Mouse (Mus musculus) stomach, postnatal 0 days (tissue): ENCODE measurements around the gene Arrdc2. TPM values are rescaled to one million over a fixed set of nuclear protein-coding genes. Genes with fewer than 3 reads are reported as not detected.

Experiments used
- ATAC-seq: fragments of 200-750 bp; cut with Nextera tagmentation; 2 replicates; pipeline ENCODE4 v1.8.0; 2017; ENCODE audit not compliant: low FRiP score, low TSS enrichment
- DNase-seq: peaks from one replicate; pipeline ENCODE4 v3.0.0-alpha.2; 2016; ENCODE audit warnings: low spot score
- H3K27ac ChIP-seq: fragments of 300-500 bp; sonication (generic); replicated peaks from 2 replicates; pipeline ENCODE4 v1.5.1; 2014; ENCODE audit warnings: mild to moderate bottlenecking, control low read depth
- H3K27me3 ChIP-seq: fragments of 300-500 bp; sonication (generic); 2 replicates; pipeline ENCODE4 v1.6.1; 2014; ENCODE audit warnings: low read length; ENCODE audit not compliant: control insufficient read depth, insufficient read depth
- H3K36me3 ChIP-seq: fragments of 300-500 bp; sonication (generic); 2 replicates; pipeline ENCODE4 v1.6.1; 2014; ENCODE audit warnings: low read length, mixed read lengths; ENCODE audit not compliant: control insufficient read depth, insufficient read depth
- H3K4me1 ChIP-seq: fragments of 300-500 bp; sonication (generic); replicated peaks from 2 replicates; pipeline ENCODE4 v1.6.1; 2014; ENCODE audit warnings: antibody characterized with exemption; ENCODE audit not compliant: control insufficient read depth, insufficient read depth
- H3K4me2 ChIP-seq: fragments of 300-500 bp; sonication (generic); replicated peaks from 2 replicates; pipeline ENCODE4 v1.6.1; 2014; ENCODE audit warnings: low read depth, mild to moderate bottlenecking, control low read depth, moderate library complexity
- H3K4me3 ChIP-seq: fragments of 300-500 bp; sonication (generic); 2 replicates; pipeline ENCODE4 v1.5.1; 2014; ENCODE audit warnings: low read depth, low read length, control low read depth
- H3K9ac ChIP-seq: fragments of 300-500 bp; sonication (generic); 2 replicates; pipeline ENCODE4 v1.6.1; 2014; ENCODE audit warnings: mild to moderate bottlenecking, low read length, control low read depth, mixed read lengths
- H3K9me3 ChIP-seq: fragments of 300-500 bp; sonication (generic); 2 replicates; pipeline ENCODE4 v1.6.1; 2016; ENCODE audit warnings: low read length; ENCODE audit not compliant: control insufficient read depth
- CTCF ChIP-seq: IDR thresholded peaks from 2 replicates; pipeline ENCODE4 v1.5.1; 2016; ENCODE audit warnings: antibody characterized with exemption, low read depth, mild to moderate bottlenecking, moderate library complexity
- EP300 ChIP-seq: optimal IDR thresholded peaks from 2 replicates; pipeline ENCODE3; 2016; ENCODE audit warnings: antibody characterized with exemption
- WGBS: fragments of 180-500 bp; shearing (Covaris S2); extraction: QIAGEN DNeasy Blood & Tissue Kit; methylation state at CpG from one replicate; pipeline ENCODE4 v1.1.7; 2014; 5-methylcytosine and 5-hydroxymethylcytosine counted together
- polyA plus RNA-seq: library from polyadenylated mRNA; unstranded; fragments of >200 nt; fragmentation: Nextera tagmentation; extraction: Ambion mirVana; gene quantifications from 2 replicates; pipeline ENCODE4 v1.2.1, GENCODE M21; 2015

Gene Arrdc2
- polyA plus RNA-seq, 1 experiment from 2014 or later: 6.8 TPM

GRCm38 (mm10) chr8:70846371-70847154 is 7.0 kb upstream of the Arrdc2 start:
- Histone ChIP-seq H3K4me2 (no peak overlapping the region), H3K9me3 (no peaks in the 10 kb centered on the region), H3K27me3 (no peaks in the 10 kb centered on the region), H3K4me3 (no peak overlapping the region), H3K36me3 (no peaks in the 10 kb centered on the region), H3K9ac (no peak overlapping the region), H3K27ac (no peak overlapping the region), H3K4me1 (no peaks in the 10 kb centered on the region)
- WGBS: 51% methylated on average over 15 of the region's 15 CpGs
- peak; percentile 59 for DNase-seq
- no peak for ATAC-seq
- TF ChIP-seq EP300 (no peak), CTCF (peak; percentile 56)

GRCm38 (mm10) chr8:70845108-70845507 is 5.6 kb upstream of the Arrdc2 start:
- no peaks in the 10 kb centered on the region for H3K27me3 ChIP-seq
- no peak overlapping the region for H3K4me2 ChIP-seq
- TF ChIP-seq EP300 (no peak), CTCF (no peak)
- 50% methylated on average over 5 of the region's 5 CpGs for WGBS
- H3K9ac ChIP-seq: no peak overlapping the region
- no peaks in the 10 kb centered on the region for H3K36me3 ChIP-seq
- H3K4me1 ChIP-seq: no peaks in the 10 kb centered on the region
- no peak overlapping the region for H3K27ac ChIP-seq
- no peak overlapping the region for H3K4me3 ChIP-seq
- DNase-seq: no peak
- ATAC-seq: no peak
- H3K9me3 ChIP-seq: no peaks in the 10 kb centered on the region

GRCm38 (mm10) chr8:70844523-70844922 is 5.0 kb upstream of the Arrdc2 start:
- H3K4me3 ChIP-seq: no peak overlapping the region
- H3K27ac ChIP-seq: no peak overlapping the region
- no peak overlapping the region for H3K9ac ChIP-seq
- TF ChIP-seq CTCF (peak; percentile 98), EP300 (no peak)
- 1% methylated on average over 6 of the region's 6 CpGs for WGBS
- no peak overlapping the region for H3K4me2 ChIP-seq
- H3K4me1 ChIP-seq: no peaks in the 10 kb centered on the region
- H3K9me3 ChIP-seq: no peaks in the 10 kb centered on the region
- no peaks in the 10 kb centered on the region for H3K27me3 ChIP-seq
- DNase-seq: peak; percentile 91
- ATAC-seq: no peak
- no peaks in the 10 kb centered on the region for H3K36me3 ChIP-seq

GRCm38 (mm10) chr8:70843941-70844340 is 4.4 kb upstream of the Arrdc2 start:
- Histone ChIP-seq H3K4me1 (no peaks in the 10 kb centered on the region), H3K9ac (no peak overlapping the region), H3K9me3 (no peaks in the 10 kb centered on the region), H3K4me2 (no peak overlapping the region), H3K27me3 (no peaks in the 10 kb centered on the region), H3K4me3 (no peak overlapping the region), H3K27ac (no peak overlapping the region), H3K36me3 (no peaks in the 10 kb centered on the region)
- ATAC-seq: no peak
- 87% methylated on average over 8 of the region's 8 CpGs for WGBS
- DNase-seq: no peak
- TF ChIP-seq EP300 (no peak), CTCF (no peak)

- ATAC-seq: no peak
- H3K9ac ChIP-seq: no peak overlapping the region
- WGBS: 89% methylated on average over 5 of the region's 5 CpGs
- TF ChIP-seq CTCF (no peak), EP300 (no peak)
- no peaks in the 10 kb centered on the region for H3K9me3 ChIP-seq
- H3K36me3 ChIP-seq: no peaks in the 10 kb centered on the region
- 0 out of 2 replicates have a peak, but pooled peaks cover 3% of the 10 kb centered on the region for H3K4me1 ChIP-seq
- H3K4me2 ChIP-seq: no peak overlapping the region
- DNase-seq: no peak
- no peak overlapping the region for H3K27ac ChIP-seq
- no peak overlapping the region for H3K4me3 ChIP-seq
- H3K27me3 ChIP-seq: no peaks in the 10 kb centered on the region
Measured at GRCm38 (mm10) chr8:70843214-70843773, 3.8 kb upstream of the Arrdc2 start.

GRCm38 (mm10) chr8:70842484-70842883 is 3.0 kb upstream of the Arrdc2 start:
- Histone ChIP-seq H3K4me1 (0 out of 2 replicates have a peak, but pooled peaks cover 3% of the 10 kb centered on the region), H3K27ac (no peak overlapping the region), H3K9ac (no peak overlapping the region), H3K4me2 (no peak overlapping the region), H3K27me3 (no peaks in the 10 kb centered on the region), H3K4me3 (no peak overlapping the region), H3K36me3 (no peaks in the 10 kb centered on the region), H3K9me3 (no peaks in the 10 kb centered on the region)
- WGBS: 70% methylated on average over 25 of the region's 25 CpGs
- ATAC-seq (no peak), DNase-seq (no peak)
- no peak for TF ChIP-seq CTCF
- no peak for TF ChIP-seq EP300
